Mouse (Mus musculus): ENCODE measurements at regions not wholly inside any gene's neighbourhood (a gene's known extent, or its start where the extent isn't known, plus 50 kb on each side); places are given as distances from the start of the nearest gene placed in this dataset.

GRCm38 (mm10) chr8:116053043-116053442 lies 345.4 kb upstream of the Maf start:
- H3K9me3 ChIP-seq (ENCODE audit: low read length), result no peaks in the 10 kb centered on the region
- H3K36me3 ChIP-seq (ENCODE audit: insufficient read depth, low read length), result no peaks in the 10 kb centered on the region
- TF ChIP-seq CTCF (conservative IDR thresholded peaks at IDR 0.05; ENCODE audit: low read length), result no peak
- TF ChIP-seq NANOG (IDR thresholded peaks at IDR 0.05; ENCODE audit: borderline replicate concordance, low read length), result no peak
- no peak for TF ChIP-seq POU5F1 (IDR thresholded peaks at IDR 0.05; ENCODE audit: borderline replicate concordance, low read length)
- no peak overlapping the region for H3K4me3 ChIP-seq (replicated peaks; ENCODE audit: low read length)
- H3K4me1 ChIP-seq (replicated peaks; ENCODE audit: low read depth, low read length), result no peaks in the 10 kb centered on the region
- H3K27me3 ChIP-seq (ENCODE audit: insufficient read depth, low read length), result no peaks in the 10 kb centered on the region

GRCm38 (mm10) chr8:116048480-116048879 lies 340.9 kb upstream of the Maf start:
- Histone ChIP-seq H3K27me3 (ENCODE audit: insufficient read depth, low read length) (no peaks in the 10 kb centered on the region), H3K4me1 (replicated peaks; ENCODE audit: low read depth, low read length) (no peaks in the 10 kb centered on the region), H3K4me3 (replicated peaks; ENCODE audit: low read length) (no peak overlapping the region), H3K36me3 (ENCODE audit: insufficient read depth, low read length) (no peaks in the 10 kb centered on the region), H3K9me3 (ENCODE audit: low read length) (no peaks in the 10 kb centered on the region)
- no peak for TF ChIP-seq CTCF (conservative IDR thresholded peaks at IDR 0.05; ENCODE audit: low read length)
- no peak for TF ChIP-seq NANOG (IDR thresholded peaks at IDR 0.05; ENCODE audit: borderline replicate concordance, low read length)

- TF ChIP-seq CTCF (conservative IDR thresholded peaks at IDR 0.05; ENCODE audit: low read length) (no peak), POU5F1 (IDR thresholded peaks at IDR 0.05; ENCODE audit: borderline replicate concordance, low read length) (no peak), NANOG (IDR thresholded peaks at IDR 0.05; ENCODE audit: borderline replicate concordance, low read length) (no peak)
- no peaks in the 10 kb centered on the region for H3K9me3 ChIP-seq (ENCODE audit: low read length)
- no peaks in the 10 kb centered on the region for H3K27me3 ChIP-seq (ENCODE audit: insufficient read depth, low read length)
- no peaks in the 10 kb centered on the region for H3K4me1 ChIP-seq (replicated peaks; ENCODE audit: low read depth, low read length)
- no peaks in the 10 kb centered on the region for H3K36me3 ChIP-seq (ENCODE audit: insufficient read depth, low read length)
- no peak overlapping the region for H3K4me3 ChIP-seq (replicated peaks; ENCODE audit: low read length)
These were observed 339.3 kb upstream of the Maf start for GRCm38 (mm10) chr8:116046859-116047258.

- TF ChIP-seq CTCF (conservative IDR thresholded peaks at IDR 0.05; ENCODE audit: low read length), result no peak
- TF ChIP-seq NANOG (IDR thresholded peaks at IDR 0.05; ENCODE audit: borderline replicate concordance, low read length), result no peak
- no peak for TF ChIP-seq POU5F1 (IDR thresholded peaks at IDR 0.05; ENCODE audit: borderline replicate concordance, low read length)
- no peak overlapping the region for H3K4me3 ChIP-seq (replicated peaks; ENCODE audit: low read length)
These were observed 337.9 kb upstream of the Maf start for GRCm38 (mm10) chr8:116045526-116045925.

GRCm38 (mm10) chr8:116043381-116043780 lies 335.8 kb upstream of the Maf start:
- H3K4me3 ChIP-seq (replicated peaks; ENCODE audit: low read length), result no peak overlapping the region
- no peaks in the 10 kb centered on the region for H3K36me3 ChIP-seq (ENCODE audit: insufficient read depth, low read length)
- no peaks in the 10 kb centered on the region for H3K27me3 ChIP-seq (ENCODE audit: insufficient read depth, low read length)
- no peaks in the 10 kb centered on the region for H3K9me3 ChIP-seq (ENCODE audit: low read length)
- H3K4me1 ChIP-seq (replicated peaks; ENCODE audit: low read depth, low read length), result no peaks in the 10 kb centered on the region
- TF ChIP-seq NANOG (IDR thresholded peaks at IDR 0.05; ENCODE audit: borderline replicate concordance, low read length) (no peak), POU5F1 (IDR thresholded peaks at IDR 0.05; ENCODE audit: borderline replicate concordance, low read length) (no peak), CTCF (conservative IDR thresholded peaks at IDR 0.05; ENCODE audit: low read length) (no peak)

More at GRCm38 (mm10) chr8:116045526-116045925, 337.9 kb upstream of the Maf start:
- no peaks in the 10 kb centered on the region for H3K9me3 ChIP-seq (ENCODE audit: low read length)
- no peaks in the 10 kb centered on the region for H3K4me1 ChIP-seq (replicated peaks; ENCODE audit: low read depth, low read length)
- H3K36me3 ChIP-seq (ENCODE audit: insufficient read depth, low read length), result no peaks in the 10 kb centered on the region
- H3K27me3 ChIP-seq (ENCODE audit: insufficient read depth, low read length), result no peaks in the 10 kb centered on the region

- no peaks in the 10 kb centered on the region for H3K4me1 ChIP-seq (replicated peaks; ENCODE audit: low read depth, low read length)
- H3K9me3 ChIP-seq (ENCODE audit: low read length), result no peaks in the 10 kb centered on the region
- H3K4me3 ChIP-seq (replicated peaks; ENCODE audit: low read length), result no peak overlapping the region
- TF ChIP-seq POU5F1 (IDR thresholded peaks at IDR 0.05; ENCODE audit: borderline replicate concordance, low read length), result no peak
- no peak for TF ChIP-seq CTCF (conservative IDR thresholded peaks at IDR 0.05; ENCODE audit: low read length)
- no peak for TF ChIP-seq NANOG (IDR thresholded peaks at IDR 0.05; ENCODE audit: borderline replicate concordance, low read length)
- no peaks in the 10 kb centered on the region for H3K27me3 ChIP-seq (ENCODE audit: insufficient read depth, low read length)
- H3K36me3 ChIP-seq (ENCODE audit: insufficient read depth, low read length), result no peaks in the 10 kb centered on the region
These were observed 323.4 kb upstream of the Maf start for GRCm38 (mm10) chr8:116030966-116031365.

- no peaks in the 10 kb centered on the region for H3K27me3 ChIP-seq (ENCODE audit: insufficient read depth, low read length)
These were observed 317.7 kb upstream of the Maf start for GRCm38 (mm10) chr8:116025321-116025720.

GRCm38 (mm10) chr8:116024811-116025210 lies 317.2 kb upstream of the Maf start:
- no peaks in the 10 kb centered on the region for H3K4me1 ChIP-seq (replicated peaks; ENCODE audit: low read depth, low read length)
- no peaks in the 10 kb centered on the region for H3K36me3 ChIP-seq (ENCODE audit: insufficient read depth, low read length)
- no peak for TF ChIP-seq NANOG (IDR thresholded peaks at IDR 0.05; ENCODE audit: borderline replicate concordance, low read length)
- no peak for TF ChIP-seq POU5F1 (IDR thresholded peaks at IDR 0.05; ENCODE audit: borderline replicate concordance, low read length)
- TF ChIP-seq CTCF (conservative IDR thresholded peaks at IDR 0.05; ENCODE audit: low read length), result no peak
- no peaks in the 10 kb centered on the region for H3K27me3 ChIP-seq (ENCODE audit: insufficient read depth, low read length)
- peaks cover 9% of the 10 kb centered on the region for H3K9me3 ChIP-seq (ENCODE audit: low read length)
- no peak overlapping the region for H3K4me3 ChIP-seq (replicated peaks; ENCODE audit: low read length)

More at GRCm38 (mm10) chr8:116025321-116025720, 317.7 kb upstream of the Maf start:
- no peaks in the 10 kb centered on the region for H3K36me3 ChIP-seq (ENCODE audit: insufficient read depth, low read length)
- no peak for TF ChIP-seq CTCF (conservative IDR thresholded peaks at IDR 0.05; ENCODE audit: low read length)
- H3K4me1 ChIP-seq (replicated peaks; ENCODE audit: low read depth, low read length), result no peaks in the 10 kb centered on the region
- H3K9me3 ChIP-seq (ENCODE audit: low read length), result peaks cover 9% of the 10 kb centered on the region
- H3K4me3 ChIP-seq (replicated peaks; ENCODE audit: low read length), result no peak overlapping the region

GRCm38 (mm10) chr8:116021691-116022090 lies 314.1 kb upstream of the Maf start:
- Histone ChIP-seq H3K27me3 (ENCODE audit: insufficient read depth, low read length) (no peaks in the 10 kb centered on the region), H3K4me1 (replicated peaks; ENCODE audit: low read depth, low read length) (no peaks in the 10 kb centered on the region), H3K9me3 (ENCODE audit: low read length) (peaks cover 9% of the 10 kb centered on the region), H3K4me3 (replicated peaks; ENCODE audit: low read length) (no peak overlapping the region), H3K36me3 (ENCODE audit: insufficient read depth, low read length) (no peaks in the 10 kb centered on the region)
- no peak for TF ChIP-seq CTCF (conservative IDR thresholded peaks at IDR 0.05; ENCODE audit: low read length)
- no peak for TF ChIP-seq NANOG (IDR thresholded peaks at IDR 0.05; ENCODE audit: borderline replicate concordance, low read length)
- no peak for TF ChIP-seq POU5F1 (IDR thresholded peaks at IDR 0.05; ENCODE audit: borderline replicate concordance, low read length)

Measured in E14TG2a.4 (cell line).